Mouse (Mus musculus): ENCODE measurements around the gene Gm49380. TPM values are rescaled to one million over a fixed set of nuclear protein-coding genes. Genes with fewer than 3 reads are reported as not detected.
A peak's percentile ranks its signal among the peaks of the same experiment; 100 is the strongest.

Gm49380 gene
- polyA plus RNA-seq, 1 experiment from 2014 or later, result 0.14 TPM

GRCm38 (mm10) chr9:44074395-44075275 lies 38.7 kb downstream of the Gm49380 start:
- Histone ChIP-seq H3K36me3 (ENCODE audit: control insufficient read depth, insufficient read depth, low read length) (no peaks in the 10 kb centered on the region), H3K4me1 (ENCODE audit: control insufficient read depth, insufficient read depth, low read depth, low read length) (peaks cover 9% of the 10 kb centered on the region; the same call in 1 of the 2 replicates), H3K27me3 (replicated peaks; ENCODE audit: control insufficient read depth, insufficient read depth, low read length) (no peaks in the 10 kb centered on the region), H3K9me3 (ENCODE audit: control insufficient read depth, low read length) (no peaks in the 10 kb centered on the region), H3K4me2 (ENCODE audit: low read length) (no peak overlapping the region), H3K27ac (ENCODE audit: low read depth, low read length) (no peak overlapping the region), H3K9ac (ENCODE audit: low read depth, low read length) (no peak overlapping the region), H3K4me3 (ENCODE audit: low read length) (no peak overlapping the region)
- 69% methylated on average over 9 of the region's 9 CpGs for WGBS
- no peak for ATAC-seq

DNA sequence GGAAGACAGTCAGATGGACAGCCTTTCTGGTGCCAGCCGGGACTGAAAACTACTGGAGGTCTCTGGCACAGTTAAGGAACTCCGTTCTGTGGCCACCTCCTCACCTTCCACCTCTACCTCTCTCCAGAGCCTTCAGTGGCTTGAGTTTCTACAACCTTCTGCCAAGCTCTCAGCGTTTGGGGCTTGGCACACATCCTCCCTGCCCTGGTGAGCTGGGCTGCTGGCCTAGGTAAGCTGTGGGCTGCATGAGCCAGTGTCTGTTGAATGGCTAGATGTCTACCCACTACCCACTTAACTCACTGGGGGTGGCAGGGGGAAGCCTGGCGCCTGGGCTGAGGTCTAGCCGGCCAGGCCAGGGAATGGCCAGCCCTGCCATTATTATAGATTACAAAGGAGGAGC lies 40.2 kb downstream of the Gm49380 start:
- peak overlapping the region; percentile 49; the same call in 1 of the 2 replicates for H3K27ac ChIP-seq (ENCODE audit: low read depth, low read length)
- no peaks in the 10 kb centered on the region for H3K9me3 ChIP-seq (ENCODE audit: control insufficient read depth, low read length)
- H3K27me3 ChIP-seq (replicated peaks; ENCODE audit: control insufficient read depth, insufficient read depth, low read length), result no peaks in the 10 kb centered on the region
- peak overlapping the region; percentile 10 for H3K4me2 ChIP-seq (ENCODE audit: low read length)
- ATAC-seq, result no peak
- no peak overlapping the region for H3K4me3 ChIP-seq (ENCODE audit: low read length)
- H3K4me1 ChIP-seq (ENCODE audit: control insufficient read depth, insufficient read depth, low read depth, low read length), result no peaks in the 10 kb centered on the region
- 44% methylated on average over 5 of the region's 5 CpGs for WGBS
- no peaks in the 10 kb centered on the region for H3K36me3 ChIP-seq (ENCODE audit: control insufficient read depth, insufficient read depth, low read length)
- H3K9ac ChIP-seq (ENCODE audit: low read depth, low read length), result no peak overlapping the region

DNA sequence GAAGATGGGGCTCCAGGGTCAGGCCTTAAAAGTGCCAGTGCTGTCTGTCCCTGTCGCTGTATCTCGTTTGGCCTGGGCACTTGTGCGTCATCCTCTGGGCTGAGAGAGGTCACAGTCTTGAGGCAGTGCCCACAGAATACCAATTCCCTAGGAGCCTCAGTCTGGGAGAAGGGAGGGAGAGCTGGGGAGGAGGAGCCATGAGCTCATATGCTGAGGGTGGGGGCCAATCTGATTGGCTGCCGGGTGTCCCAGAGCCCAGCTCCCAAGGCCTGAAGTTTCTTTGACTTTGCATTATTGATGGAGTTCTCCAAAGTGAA lies 40.7 kb downstream of the Gm49380 start:
- no peak overlapping the region for H3K4me3 ChIP-seq (ENCODE audit: low read length)
- ATAC-seq, result peak; percentile 63
- H3K4me1 ChIP-seq (ENCODE audit: control insufficient read depth, insufficient read depth, low read depth, low read length), result no peaks in the 10 kb centered on the region
- peak overlapping the region; percentile 20 for H3K4me2 ChIP-seq (ENCODE audit: low read length)
- whole genome bisulfite sequencing, result 15% methylated on average over 4 of the region's 4 CpGs
- no peak overlapping the region for H3K9ac ChIP-seq (ENCODE audit: low read depth, low read length)
- H3K27ac ChIP-seq (ENCODE audit: low read depth, low read length), result peak overlapping the region; percentile 74
- H3K36me3 ChIP-seq (ENCODE audit: control insufficient read depth, insufficient read depth, low read length), result no peaks in the 10 kb centered on the region
- no peaks in the 10 kb centered on the region for H3K27me3 ChIP-seq (replicated peaks; ENCODE audit: control insufficient read depth, insufficient read depth, low read length)
- no peaks in the 10 kb centered on the region for H3K9me3 ChIP-seq (ENCODE audit: control insufficient read depth, low read length)

- Histone ChIP-seq H3K4me2 (ENCODE audit: low read length) (peak overlapping the region; percentile 20), H3K36me3 (ENCODE audit: control insufficient read depth, insufficient read depth, low read length) (no peaks in the 10 kb centered on the region), H3K4me3 (ENCODE audit: low read length) (no peak overlapping the region), H3K27ac (ENCODE audit: low read depth, low read length) (peak overlapping the region; percentile 74), H3K9ac (ENCODE audit: low read depth, low read length) (0 out of 2 replicates have a peak overlapping the region, but pooled peaks have one; percentile 5), H3K9me3 (ENCODE audit: control insufficient read depth, low read length) (no peaks in the 10 kb centered on the region), H3K4me1 (ENCODE audit: control insufficient read depth, insufficient read depth, low read depth, low read length) (no peaks in the 10 kb centered on the region), H3K27me3 (replicated peaks; ENCODE audit: control insufficient read depth, insufficient read depth, low read length) (no peaks in the 10 kb centered on the region)
- ATAC-seq, result peak; percentile 83
- 18% methylated on average over 11 of the region's 11 CpGs for WGBS
These were observed 41.2 kb downstream of the Gm49380 start for GRCm38 (mm10) chr9:44071914-44072598.

- 46% methylated on average over 8 of the region's 8 CpGs for WGBS
These were observed 42.5 kb downstream of the Gm49380 start for GRCm38 (mm10) chr9:44070844-44071231.

DNA sequence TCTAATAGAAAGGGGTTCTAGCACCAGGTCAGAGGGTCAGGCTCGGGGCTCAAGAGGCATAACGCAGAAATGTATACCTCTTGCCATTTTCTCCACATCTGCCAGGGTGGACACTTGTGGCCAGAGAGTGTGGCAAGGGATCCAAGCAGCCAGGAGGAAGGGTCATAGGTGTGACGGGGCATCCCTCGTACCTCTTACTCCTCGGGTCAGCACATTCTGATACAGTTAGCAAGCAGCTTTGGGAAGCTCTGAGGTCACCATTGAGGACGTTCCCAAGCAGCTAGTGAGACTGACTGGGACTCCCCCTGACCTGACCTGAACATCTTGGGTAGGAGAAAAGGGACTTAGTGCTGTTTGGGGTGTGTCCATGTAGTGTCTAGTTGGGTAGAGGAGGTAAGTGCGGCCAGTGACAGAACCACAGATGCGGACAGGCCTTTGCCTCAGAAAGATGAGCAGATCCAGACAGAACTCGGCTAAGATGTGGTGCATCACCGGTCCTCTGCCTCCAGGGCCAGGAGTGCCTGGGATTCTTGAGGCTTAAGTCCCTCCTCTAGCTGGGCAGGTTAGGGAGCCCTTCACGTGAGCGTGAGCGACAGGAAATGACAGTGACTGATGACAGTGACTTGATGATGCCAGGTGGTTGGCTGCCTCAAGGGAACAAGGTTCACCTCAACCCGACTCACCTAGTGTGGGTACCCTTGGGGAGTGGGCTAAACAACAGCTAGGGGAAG lies 43.0 kb downstream of the Gm49380 start:
- WGBS, result 76% methylated on average over 14 of the region's 14 CpGs
- no peaks in the 10 kb centered on the region for H3K4me1 ChIP-seq (ENCODE audit: control insufficient read depth, insufficient read depth, low read depth, low read length)
- no peaks in the 10 kb centered on the region for H3K36me3 ChIP-seq (ENCODE audit: control insufficient read depth, insufficient read depth, low read length)
- H3K4me2 ChIP-seq (ENCODE audit: low read length), result no peak overlapping the region
- H3K27me3 ChIP-seq (replicated peaks; ENCODE audit: control insufficient read depth, insufficient read depth, low read length), result no peaks in the 10 kb centered on the region
- H3K4me3 ChIP-seq (ENCODE audit: low read length), result no peak overlapping the region
- no peak for ATAC-seq
- no peak overlapping the region for H3K27ac ChIP-seq (ENCODE audit: low read depth, low read length)
- H3K9ac ChIP-seq (ENCODE audit: low read depth, low read length), result no peak overlapping the region
- H3K9me3 ChIP-seq (ENCODE audit: control insufficient read depth, low read length), result no peaks in the 10 kb centered on the region

More at GRCm38 (mm10) chr9:44070844-44071231, 42.5 kb downstream of the Gm49380 start:
- no peaks in the 10 kb centered on the region for H3K4me1 ChIP-seq (ENCODE audit: control insufficient read depth, insufficient read depth, low read depth, low read length)
- no peak overlapping the region for H3K9ac ChIP-seq (ENCODE audit: low read depth, low read length)
- no peak overlapping the region for H3K27ac ChIP-seq (ENCODE audit: low read depth, low read length)
- no peak overlapping the region for H3K4me3 ChIP-seq (ENCODE audit: low read length)
- no peaks in the 10 kb centered on the region for H3K36me3 ChIP-seq (ENCODE audit: control insufficient read depth, insufficient read depth, low read length)
- H3K27me3 ChIP-seq (replicated peaks; ENCODE audit: control insufficient read depth, insufficient read depth, low read length), result no peaks in the 10 kb centered on the region
- no peaks in the 10 kb centered on the region for H3K9me3 ChIP-seq (ENCODE audit: control insufficient read depth, low read length)
- no peak for ATAC-seq
- H3K4me2 ChIP-seq (ENCODE audit: low read length), result no peak overlapping the region

- no peak overlapping the region for H3K4me3 ChIP-seq (ENCODE audit: low read length)
- no peak for ATAC-seq
- H3K4me1 ChIP-seq (ENCODE audit: control insufficient read depth, insufficient read depth, low read depth, low read length), result no peaks in the 10 kb centered on the region
- no peak overlapping the region for H3K27ac ChIP-seq (ENCODE audit: low read depth, low read length)
- WGBS, result 48% methylated on average over 7 of the region's 7 CpGs
- H3K27me3 ChIP-seq (replicated peaks; ENCODE audit: control insufficient read depth, insufficient read depth, low read length), result no peaks in the 10 kb centered on the region
- H3K9me3 ChIP-seq (ENCODE audit: control insufficient read depth, low read length), result no peaks in the 10 kb centered on the region
- no peaks in the 10 kb centered on the region for H3K36me3 ChIP-seq (ENCODE audit: control insufficient read depth, insufficient read depth, low read length)
- H3K4me2 ChIP-seq (ENCODE audit: low read length), result no peak overlapping the region
- no peak overlapping the region for H3K9ac ChIP-seq (ENCODE audit: low read depth, low read length)
These were observed 44.0 kb downstream of the Gm49380 start for GRCm38 (mm10) chr9:44069252-44069651.

GRCm38 (mm10) chr9:44067960-44068330 lies 45.4 kb downstream of the Gm49380 start:
- Histone ChIP-seq H3K27me3 (replicated peaks; ENCODE audit: control insufficient read depth, insufficient read depth, low read length) (no peaks in the 10 kb centered on the region), H3K36me3 (ENCODE audit: control insufficient read depth, insufficient read depth, low read length) (no peaks in the 10 kb centered on the region), H3K4me3 (ENCODE audit: low read length) (no peak overlapping the region), H3K9ac (ENCODE audit: low read depth, low read length) (no peak overlapping the region), H3K27ac (ENCODE audit: low read depth, low read length) (no peak overlapping the region), H3K9me3 (ENCODE audit: control insufficient read depth, low read length) (no peaks in the 10 kb centered on the region), H3K4me1 (ENCODE audit: control insufficient read depth, insufficient read depth, low read depth, low read length) (no peaks in the 10 kb centered on the region), H3K4me2 (ENCODE audit: low read length) (peak overlapping the region; percentile 89)
- no peak for ATAC-seq
- 78% methylated on average over 6 of the region's 6 CpGs for WGBS
